Mouse (Mus musculus) heart, postnatal 0 days (tissue): ENCODE measurements around the gene Nol3. TPM values are rescaled to one million over a fixed set of nuclear protein-coding genes. Genes with fewer than 3 reads are reported as not detected.

ENCODE experiments used
- ATAC-seq: fragments of 200-750 bp; cut with Nextera tagmentation; 2 replicates; pipeline ENCODE4 v1.8.0; 2017; ENCODE audit warnings: low read depth, moderate number of reproducible peaks, moderate library complexity; ENCODE audit not compliant: insufficient read depth
- DNase-seq: peaks from one replicate; pipeline ENCODE4 v3.0.0-alpha.2; 2016; ENCODE audit warnings: low spot score
- H3K27ac ChIP-seq: fragments of 300-500 bp; sonication (generic); 2 replicates; pipeline ENCODE4 v1.5.1; 2014; ENCODE audit warnings: low read depth, mild to moderate bottlenecking
- H3K27me3 ChIP-seq: fragments of 300-500 bp; sonication (generic); 2 replicates; pipeline ENCODE4 v1.6.1; 2014; ENCODE audit warnings: low read length, mixed read lengths; ENCODE audit not compliant: control insufficient read depth, insufficient read depth
- H3K36me3 ChIP-seq: fragments of 300-500 bp; sonication (generic); replicated peaks from 2 replicates; pipeline ENCODE4 v1.6.1; 2014; ENCODE audit warnings: low read length, mixed read lengths; ENCODE audit not compliant: control insufficient read depth, insufficient read depth
- H3K4me1 ChIP-seq: fragments of 300-500 bp; sonication (generic); 2 replicates; pipeline ENCODE4 v1.6.1; 2014; ENCODE audit warnings: antibody characterized with exemption; ENCODE audit not compliant: control insufficient read depth, insufficient read depth
- H3K4me2 ChIP-seq: fragments of 300-500 bp; sonication (generic); 2 replicates; pipeline ENCODE4 v1.6.1; 2014; ENCODE audit warnings: low read depth, mild to moderate bottlenecking, low read length, moderate library complexity
- H3K4me3 ChIP-seq: fragments of 300-500 bp; sonication (generic); 2 replicates; pipeline ENCODE4 v1.5.1; 2014; ENCODE audit warnings: low read depth, low read length
- H3K9ac ChIP-seq: fragments of 300-500 bp; sonication (generic); replicated peaks from 2 replicates; pipeline ENCODE4 v1.6.1; 2014; ENCODE audit warnings: low read depth, low read length, mixed read lengths
- H3K9me3 ChIP-seq: fragments of 300-500 bp; sonication (generic); replicated peaks from 2 replicates; pipeline ENCODE4 v1.6.1; 2016; ENCODE audit warnings: low read length; ENCODE audit not compliant: control insufficient read depth
- CTCF ChIP-seq: IDR thresholded peaks from 2 replicates; pipeline ENCODE4 v1.5.1; 2016; ENCODE audit warnings: antibody characterized with exemption, control low read depth, low read depth
- EP300 ChIP-seq: IDR thresholded peaks from 2 replicates; pipeline ENCODE4 v1.6.1; 2016; ENCODE audit warnings: antibody characterized with exemption, low read depth
- WGBS: fragments of 180-500 bp; shearing (Covaris S2); extraction: QIAGEN DNeasy Blood & Tissue Kit; methylation state at CpG from one replicate; pipeline ENCODE4 v1.1.7; 2014; 5-methylcytosine and 5-hydroxymethylcytosine counted together
- polyA plus RNA-seq: library from polyadenylated mRNA; unstranded; fragments of >200 nt; fragmentation: Nextera tagmentation; extraction: Ambion mirVana; gene quantifications from 2 replicates; pipeline ENCODE4 v1.2.1, GENCODE M21; 2015
- total RNA-seq: library from RNA; depleted of rRNA; stranded (reverse); fragments of >200 nt; gene quantifications from 2 replicates; pipeline ENCODE4 v1.2.3, GENCODE M21; 2014; ENCODE audit warnings: low replicate concordance

Nol3 gene
- total and polyA plus RNA-seq, 2 experiments from 2014 or later, result 10.0 to 13.2 TPM

GRCm38 (mm10) chr8:105264024-105264982 lies 11.6 kb upstream of the Nol3 start, which contains the start of the genes Tradd and Fbxl8:
Gene Tradd, minus strand, starts transcription at chr8:105264609.
Gene Fbxl8, plus strand, starts transcription at chr8:105264648.
- under 1% methylated on average over 54 of the region's 54 CpGs for WGBS
- H3K9me3 ChIP-seq, result no peaks in the 10 kb centered on the region
- H3K27ac ChIP-seq, result no peak within 1 kb of the TSS
- 0 out of 2 replicates have a peak, but pooled peaks cover 4% of the 10 kb centered on the region for H3K36me3 ChIP-seq
- peak within 1 kb of the TSS; percentile 74 for H3K4me3 ChIP-seq
- DNase-seq (peak; percentile 67), ATAC-seq (peak; percentile 66)
- peak within 1 kb of the TSS; percentile 94 for H3K4me2 ChIP-seq
- TF ChIP-seq EP300 (no peak), CTCF (no peak)
- H3K4me1 ChIP-seq, result peaks cover 24% of the 10 kb centered on the region
- peak within 1 kb of the TSS; percentile 55 for H3K9ac ChIP-seq
- peaks cover 9% of the 10 kb centered on the region for H3K27me3 ChIP-seq

- peak overlapping the region; percentile 74 for H3K4me3 ChIP-seq
- H3K27ac ChIP-seq, result no peak overlapping the region
- 17% methylated on average over 10 of the region's 10 CpGs for WGBS
- no peaks in the 10 kb centered on the region for H3K9me3 ChIP-seq
- H3K4me1 ChIP-seq, result peaks cover 19% of the 10 kb centered on the region
- no peak for DNase-seq
- 0 out of 2 replicates have a peak, but pooled peaks cover 4% of the 10 kb centered on the region for H3K36me3 ChIP-seq
- peak overlapping the region; percentile 55 for H3K9ac ChIP-seq
- TF ChIP-seq EP300, result no peak
- TF ChIP-seq CTCF, result no peak
- no peak for ATAC-seq
- H3K27me3 ChIP-seq, result peaks cover 16% of the 10 kb centered on the region
- H3K4me2 ChIP-seq, result peak overlapping the region; percentile 94
Measured at GRCm38 (mm10) chr8:105265128-105265527, 10.8 kb upstream of the Nol3 start.

GRCm38 (mm10) chr8:105266775-105267174 lies 9.2 kb upstream of the Nol3 start:
- no peak overlapping the region for H3K4me3 ChIP-seq
- no peak for TF ChIP-seq CTCF
- TF ChIP-seq EP300, result no peak
- 58% methylated on average over 13 of the region's 13 CpGs for WGBS
- H3K27ac ChIP-seq, result no peak overlapping the region
- H3K9ac ChIP-seq, result no peak overlapping the region
- no peak overlapping the region for H3K4me2 ChIP-seq
- no peaks in the 10 kb centered on the region for H3K9me3 ChIP-seq
- DNase-seq (no peak), ATAC-seq (no peak)
- H3K27me3 ChIP-seq, result peaks cover 32% of the 10 kb centered on the region
- 0 out of 2 replicates have a peak, but pooled peaks cover 4% of the 10 kb centered on the region for H3K36me3 ChIP-seq
- H3K4me1 ChIP-seq, result peaks cover 24% of the 10 kb centered on the region

GRCm38 (mm10) chr8:105268342-105269074 lies 7.4 kb upstream of the Nol3 start:
- peak overlapping the region; percentile 95 for H3K4me2 ChIP-seq
- DNase-seq, result no peak
- H3K4me1 ChIP-seq, result peaks cover 24% of the 10 kb centered on the region
- 0 out of 2 replicates have a peak, but pooled peaks cover 4% of the 10 kb centered on the region for H3K36me3 ChIP-seq
- peak overlapping the region; percentile 56 for H3K4me3 ChIP-seq
- no peak overlapping the region for H3K27ac ChIP-seq
- TF ChIP-seq EP300 (no peak), CTCF (no peak)
- H3K27me3 ChIP-seq, result peaks cover 48% of the 10 kb centered on the region
- WGBS, result 5% methylated on average over 65 of the region's 65 CpGs
- no peaks in the 10 kb centered on the region for H3K9me3 ChIP-seq
- peak overlapping the region; percentile 47 for H3K9ac ChIP-seq
- peak; percentile 23; the same call in 1 of the 2 replicates for ATAC-seq

GRCm38 (mm10) chr8:105269075-105269458 lies 6.9 kb upstream of the Nol3 start:
- TF ChIP-seq EP300, result no peak
- no peak for TF ChIP-seq CTCF
- 0 out of 2 replicates have a peak, but pooled peaks cover 4% of the 10 kb centered on the region for H3K36me3 ChIP-seq
- H3K9me3 ChIP-seq, result no peaks in the 10 kb centered on the region
- H3K27ac ChIP-seq, result no peak overlapping the region
- WGBS, result 2% methylated on average over 10 of the region's 10 CpGs
- ATAC-seq (0 out of 2 replicates have a peak, but pooled peaks have one; percentile 16), DNase-seq (no peak)
- peak overlapping the region; percentile 56 for H3K4me3 ChIP-seq
- H3K9ac ChIP-seq, result peak overlapping the region; percentile 47
- peaks cover 21% of the 10 kb centered on the region for H3K4me1 ChIP-seq
- H3K27me3 ChIP-seq, result peaks cover 54% of the 10 kb centered on the region
- peak overlapping the region; percentile 95 for H3K4me2 ChIP-seq
